Mouse (Mus musculus): ENCODE measurements at regions not wholly inside any gene's neighbourhood (a gene's known extent, or its start where the extent isn't known, plus 50 kb on each side); places are given as distances from the start of the nearest gene placed in this dataset.

- TF ChIP-seq POLR2A (IDR thresholded peaks at IDR 0.05; ENCODE audit: low read depth, low read length) (no peak), CTCF (IDR thresholded peaks at IDR 0.05; ENCODE audit: extremely low read depth, insufficient read length, insufficient replicate concordance, low read depth, low read length) (no peak)
Measured at GRCm38 (mm10) chr7:66531111-66531510, 103.8 kb upstream of the Aldh1a3 start.
